Mouse (Mus musculus) hindbrain, embryonic 14.5 days (tissue): Measurements from ENCODE around the gene Cxcr2. TPM values are rescaled to one million over a fixed set of nuclear protein-coding genes. Genes with fewer than 3 reads are reported as not detected.

Source experiments
- ATAC-seq: fragments of 200-750 bp; cut with Nextera tagmentation; 2 replicates; pipeline ENCODE4 v1.8.0; 2017; ENCODE audit warnings: moderate number of reproducible peaks, mild to moderate bottlenecking, moderate TSS enrichment, moderate library complexity; ENCODE audit not compliant: low FRiP score
- DNase-seq: peaks from one replicate; pipeline ENCODE4 v3.0.0-alpha.2; 2015; ENCODE audit warnings: low spot score
- H3K27ac ChIP-seq: fragments of 300-500 bp; sonication (generic); 2 replicates; pipeline ENCODE4 v1.5.1; 2014; ENCODE audit warnings: mild to moderate bottlenecking, moderate library complexity
- H3K27me3 ChIP-seq: fragments of 300-500 bp; sonication (generic); 2 replicates; pipeline ENCODE4 v1.6.1; 2014; ENCODE audit warnings: mild to moderate bottlenecking, low read length, mixed read lengths; ENCODE audit not compliant: control insufficient read depth, insufficient read depth
- H3K36me3 ChIP-seq: fragments of 300-500 bp; sonication (generic); replicated peaks from 2 replicates; pipeline ENCODE4 v1.6.1; 2014; ENCODE audit not compliant: control insufficient read depth, insufficient read depth
- H3K4me1 ChIP-seq: fragments of 300-500 bp; sonication (generic); replicated peaks from 2 replicates; pipeline ENCODE4 v1.6.1; 2014; ENCODE audit warnings: antibody characterized with exemption, low read length, mixed read lengths; ENCODE audit not compliant: control insufficient read depth, insufficient read depth
- H3K4me2 ChIP-seq: fragments of 300-500 bp; sonication (generic); replicated peaks from 2 replicates; pipeline ENCODE4 v1.6.1; 2014; ENCODE audit warnings: mild to moderate bottlenecking, moderate library complexity
- H3K4me3 ChIP-seq: fragments of 300-500 bp; sonication (generic); replicated peaks from 2 replicates; pipeline ENCODE4 v1.5.1; 2014; ENCODE audit warnings: mild to moderate bottlenecking, low read length
- H3K9ac ChIP-seq: fragments of 300-500 bp; sonication (generic); 2 replicates; pipeline ENCODE4 v1.6.1; 2014
- H3K9me3 ChIP-seq: fragments of 300-500 bp; sonication (generic); 2 replicates; pipeline ENCODE4 v1.6.1; 2016; ENCODE audit warnings: low read length; ENCODE audit not compliant: control insufficient read depth
- WGBS: fragments of 180-500 bp; shearing (Covaris S2); extraction: QIAGEN DNeasy Blood & Tissue Kit; methylation state at CpG from one replicate; pipeline ENCODE4 v1.1.7; 2014; 5-methylcytosine and 5-hydroxymethylcytosine counted together
- polyA plus RNA-seq: library from polyadenylated mRNA; unstranded; fragments of >200 nt; fragmentation: Nextera tagmentation; extraction: Ambion mirVana; gene quantifications from 2 replicates; pipeline ENCODE4 v1.2.1, GENCODE M21; 2014

The Cxcr2 gene
- 0.11 TPM in 1 of 2 replicates, not detected in the other for polyA plus RNA-seq

DNA sequence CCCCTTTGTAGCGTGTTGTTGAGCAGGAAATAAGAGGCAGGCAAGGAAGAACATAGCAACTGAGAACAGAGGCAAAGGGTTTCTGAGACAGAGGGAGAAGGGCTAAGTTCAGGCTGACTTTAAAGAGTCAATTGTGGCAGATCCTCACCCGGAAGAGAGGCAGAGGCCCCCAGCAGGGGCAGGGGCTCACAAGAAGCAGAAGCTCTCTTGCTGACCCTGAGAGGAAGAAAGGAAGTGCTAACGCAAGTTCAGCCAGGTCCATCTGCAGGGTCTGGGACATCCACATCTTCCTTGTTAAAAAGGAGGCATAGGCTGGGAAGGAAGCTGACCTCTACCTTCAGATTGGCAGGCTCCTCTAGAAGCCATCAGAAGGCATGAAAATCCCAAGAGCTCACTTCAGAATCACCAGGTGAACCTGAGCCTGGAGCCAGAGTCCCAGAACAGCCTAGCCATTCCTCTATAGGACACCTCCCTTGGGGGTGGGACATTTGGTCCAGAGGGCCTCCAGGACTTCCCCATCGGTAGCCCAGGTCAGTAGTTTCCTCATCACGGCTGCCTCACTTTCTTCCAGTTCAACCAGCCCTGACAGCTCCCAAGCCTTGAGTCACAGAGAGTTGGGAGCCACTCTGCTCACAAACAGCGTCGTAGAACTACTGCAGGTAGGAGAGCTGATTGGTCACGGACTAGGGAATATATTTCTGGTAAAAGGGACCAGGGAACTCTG is at the start of gene Cxcr2:
Gene Cxcr2, plus strand, starts transcription at position 529 of the 724 bp plus-strand sequence.
- Histone ChIP-seq H3K27ac (no peak within 1 kb of the TSS), H3K4me2 (no peak within 1 kb of the TSS), H3K9me3 (no peaks in the 10 kb centered on the region), H3K27me3 (no peaks in the 10 kb centered on the region), H3K4me3 (no peak within 1 kb of the TSS), H3K9ac (no peak within 1 kb of the TSS), H3K4me1 (no peaks in the 10 kb centered on the region), H3K36me3 (no peaks in the 10 kb centered on the region)
- WGBS = 82% methylated on average over 8 of the region's 8 CpGs
- ATAC-seq (no peak), DNase-seq (no peak)

DNA sequence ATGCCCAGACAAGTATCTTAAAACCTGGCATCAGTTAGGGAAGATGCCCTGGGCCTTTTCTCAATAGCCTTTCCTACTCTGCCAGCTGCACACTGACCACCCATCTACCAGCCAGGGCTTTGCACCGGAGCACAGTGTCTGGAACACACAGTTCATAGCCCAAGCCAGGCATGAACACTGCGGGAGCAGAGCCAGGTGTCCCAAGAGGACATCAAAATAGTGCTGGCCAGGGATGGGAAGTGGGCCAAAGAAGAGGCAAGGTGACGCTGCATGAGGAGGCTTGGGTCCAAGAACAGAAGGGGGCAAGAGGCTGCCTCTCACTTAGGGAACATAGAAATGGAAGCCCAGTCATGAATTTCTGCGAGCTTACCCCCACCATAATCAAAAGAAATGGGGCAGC is 48.1 kb upstream of the Cxcr2 start:
- H3K9ac ChIP-seq = no peak overlapping the region
- no peak overlapping the region for H3K27ac ChIP-seq
- no peak overlapping the region for H3K4me2 ChIP-seq
- peaks cover 22% of the 10 kb centered on the region for H3K4me1 ChIP-seq
- DNase-seq (no peak), ATAC-seq (no peak)
- no peaks in the 10 kb centered on the region for H3K9me3 ChIP-seq
- no peak overlapping the region for H3K4me3 ChIP-seq
- H3K27me3 ChIP-seq = no peaks in the 10 kb centered on the region
- H3K36me3 ChIP-seq = no peaks in the 10 kb centered on the region
- WGBS = 76% methylated on average over 4 of the region's 4 CpGs

DNA sequence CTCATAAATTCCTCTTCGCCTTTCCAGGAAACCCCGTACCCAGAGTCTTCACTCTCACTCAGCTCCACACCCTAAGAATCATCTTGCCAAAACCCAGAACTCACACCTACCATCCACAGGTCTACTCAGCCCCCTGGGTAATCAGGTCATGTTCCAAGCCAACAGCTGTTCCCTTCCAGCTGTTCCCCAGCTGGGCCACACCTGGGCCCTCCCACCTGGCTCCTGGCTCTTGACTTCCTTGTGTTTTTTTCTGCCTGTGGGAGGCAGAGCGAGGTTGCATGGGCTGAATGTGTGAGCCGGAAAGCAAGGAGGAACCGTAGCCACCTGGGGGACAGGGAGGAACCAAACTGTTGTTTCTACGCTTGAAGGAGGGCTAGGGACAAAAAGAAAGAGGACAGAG is 47.6 kb upstream of the Cxcr2 start:
- H3K27me3 ChIP-seq = no peaks in the 10 kb centered on the region
- H3K36me3 ChIP-seq = no peaks in the 10 kb centered on the region
- no peaks in the 10 kb centered on the region for H3K9me3 ChIP-seq
- 68% methylated on average over 6 of the region's 6 CpGs for WGBS
- no peak overlapping the region for H3K27ac ChIP-seq
- DNase-seq (no peak), ATAC-seq (no peak)
- H3K9ac ChIP-seq = no peak overlapping the region
- peaks cover 28% of the 10 kb centered on the region for H3K4me1 ChIP-seq
- H3K4me2 ChIP-seq = no peak overlapping the region
- no peak overlapping the region for H3K4me3 ChIP-seq

DNA sequence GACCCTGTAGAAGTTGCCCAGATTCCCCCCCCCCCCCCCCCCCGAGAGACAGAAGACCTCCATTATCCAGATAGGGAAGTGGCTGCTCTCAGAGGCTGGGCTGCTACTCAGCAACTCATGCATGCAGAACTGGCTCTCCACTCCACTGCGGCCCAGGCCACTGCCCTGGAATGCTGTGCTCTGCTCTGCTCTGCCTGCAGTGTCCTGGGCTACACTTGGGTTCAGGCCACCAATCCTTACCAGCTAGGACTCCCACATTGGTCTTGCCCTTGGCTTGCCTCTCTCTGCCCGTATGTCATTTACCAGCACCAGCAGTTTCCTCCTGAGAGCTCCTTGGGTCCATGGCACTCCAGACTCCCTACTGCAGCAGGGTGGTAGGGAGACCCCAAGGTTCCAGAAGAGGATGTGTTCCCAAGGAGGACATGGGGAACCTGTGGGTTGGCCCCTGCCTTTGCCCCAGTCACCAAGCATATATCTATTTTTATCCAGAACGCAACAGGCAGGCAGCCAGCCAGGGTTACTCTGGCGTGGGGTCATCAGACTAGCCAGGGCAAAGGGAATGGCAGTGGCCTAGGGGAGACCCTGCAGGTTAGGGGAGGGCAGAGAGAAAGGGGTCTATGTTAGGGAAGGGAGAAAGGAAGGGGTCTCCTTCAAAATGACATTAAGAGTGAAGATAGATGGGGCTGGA is 45.7 kb upstream of the Cxcr2 start:
- Histone ChIP-seq H3K36me3 (no peaks in the 10 kb centered on the region), H3K4me2 (no peak overlapping the region), H3K9ac (no peak overlapping the region), H3K27me3 (no peaks in the 10 kb centered on the region), H3K4me3 (no peak overlapping the region), H3K9me3 (no peaks in the 10 kb centered on the region), H3K4me1 (peaks cover 30% of the 10 kb centered on the region), H3K27ac (no peak overlapping the region)
- ATAC-seq = no peak
- DNase-seq = no peak
- WGBS = 68% methylated on average over 4 of the region's 5 CpGs

DNA sequence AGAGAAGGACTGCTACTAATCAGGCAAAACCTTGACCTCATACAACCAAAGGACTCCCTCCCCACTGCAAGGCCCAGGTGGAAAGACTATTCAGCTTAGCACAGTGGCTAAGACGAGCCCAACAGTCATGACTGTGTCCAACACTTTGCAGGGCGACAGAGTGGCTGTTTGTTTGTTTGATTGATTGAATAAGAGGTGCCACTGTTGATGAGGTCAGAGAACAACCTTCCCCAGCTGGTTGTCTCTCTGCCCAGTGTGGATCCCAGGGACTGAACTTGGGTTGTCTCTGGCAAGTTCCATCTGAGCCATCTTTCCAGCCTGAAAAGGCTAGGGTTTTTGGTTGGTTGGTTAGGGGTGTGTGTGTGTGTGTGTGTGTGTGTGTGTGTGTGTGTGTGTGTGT is 44.1 kb upstream of the Cxcr2 start:
- Histone ChIP-seq H3K4me1 (peaks cover 26% of the 10 kb centered on the region), H3K4me3 (no peak overlapping the region), H3K9ac (no peak overlapping the region), H3K27me3 (no peaks in the 10 kb centered on the region), H3K36me3 (no peaks in the 10 kb centered on the region), H3K9me3 (no peaks in the 10 kb centered on the region), H3K4me2 (no peak overlapping the region), H3K27ac (no peak overlapping the region)
- WGBS = 35% methylated on average over 2 of the region's 2 CpGs
- ATAC-seq = no peak
- DNase-seq = no peak

DNA sequence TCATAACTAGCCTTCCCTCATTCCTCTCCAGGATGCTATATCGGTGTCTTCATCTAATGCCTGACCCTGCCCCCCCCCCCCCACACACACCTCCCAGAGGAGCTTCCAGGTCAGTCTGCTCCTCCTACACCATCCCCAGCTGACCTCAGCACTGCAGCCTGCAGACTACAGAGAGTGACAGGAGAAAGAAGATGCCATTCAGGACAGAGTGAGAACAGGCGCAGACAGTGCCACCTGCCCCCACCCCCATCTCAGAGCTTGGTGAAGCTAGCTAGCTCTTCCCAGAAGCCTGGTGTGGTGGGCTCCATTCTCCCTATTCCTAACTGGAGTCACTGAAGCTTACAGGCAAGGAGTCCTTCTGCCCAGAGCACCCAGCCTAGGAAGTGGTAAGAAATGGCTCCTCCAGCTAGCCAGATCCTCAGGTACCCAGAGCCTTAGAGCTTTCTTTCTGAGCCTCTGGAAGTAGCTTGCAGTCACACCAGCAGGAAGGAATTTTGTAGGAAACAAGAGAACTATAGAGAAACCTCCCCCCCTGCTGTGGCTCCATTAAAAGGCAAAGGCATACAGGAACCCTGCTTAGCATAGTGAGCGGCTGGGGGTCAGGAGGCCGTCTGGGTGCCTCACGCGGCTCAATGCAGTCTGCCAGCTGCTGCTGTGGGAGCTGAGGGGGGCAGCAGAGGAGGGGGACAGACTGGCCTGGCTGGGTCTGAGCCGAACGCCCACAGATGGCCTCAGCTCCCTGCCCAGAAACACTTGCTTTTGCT is 42.7 kb upstream of the Cxcr2 start:
- DNase-seq (peak; percentile 46), ATAC-seq (peak; percentile 87)
- Histone ChIP-seq H3K36me3 (no peaks in the 10 kb centered on the region), H3K9me3 (no peaks in the 10 kb centered on the region), H3K4me1 (peaks cover 24% of the 10 kb centered on the region), H3K9ac (no peak overlapping the region), H3K27me3 (no peaks in the 10 kb centered on the region), H3K4me3 (no peak overlapping the region), H3K27ac (peak overlapping the region; percentile 60), H3K4me2 (no peak overlapping the region)
- WGBS = 3% methylated on average over 8 of the region's 8 CpGs

DNA sequence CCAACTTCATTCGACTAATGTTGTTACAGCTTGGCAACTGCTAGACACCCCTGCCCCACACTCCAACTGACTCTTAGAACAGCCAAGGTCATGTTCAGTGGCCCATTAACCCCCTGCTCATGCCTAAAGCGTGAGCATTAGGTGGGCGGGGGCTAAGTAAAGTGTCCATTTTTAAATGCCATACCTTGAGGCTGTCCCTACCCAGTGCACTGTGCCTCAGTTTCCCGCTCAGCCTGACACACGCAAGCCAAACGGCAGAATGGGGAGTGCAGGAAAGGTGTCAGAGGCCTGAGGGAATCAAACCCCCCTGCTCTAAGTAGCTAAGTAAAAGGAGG is 42.1 kb upstream of the Cxcr2 start:
- H3K9me3 ChIP-seq = no peaks in the 10 kb centered on the region
- DNase-seq = no peak
- no peak overlapping the region for H3K4me2 ChIP-seq
- H3K9ac ChIP-seq = no peak overlapping the region
- H3K27ac ChIP-seq = peak overlapping the region; percentile 58; the same call in 1 of the 2 replicates
- peaks cover 24% of the 10 kb centered on the region for H3K4me1 ChIP-seq
- H3K36me3 ChIP-seq = no peaks in the 10 kb centered on the region
- no peaks in the 10 kb centered on the region for H3K27me3 ChIP-seq
- no peak for ATAC-seq
- H3K4me3 ChIP-seq = no peak overlapping the region
- 11% methylated on average over 6 of the region's 6 CpGs for WGBS

DNA sequence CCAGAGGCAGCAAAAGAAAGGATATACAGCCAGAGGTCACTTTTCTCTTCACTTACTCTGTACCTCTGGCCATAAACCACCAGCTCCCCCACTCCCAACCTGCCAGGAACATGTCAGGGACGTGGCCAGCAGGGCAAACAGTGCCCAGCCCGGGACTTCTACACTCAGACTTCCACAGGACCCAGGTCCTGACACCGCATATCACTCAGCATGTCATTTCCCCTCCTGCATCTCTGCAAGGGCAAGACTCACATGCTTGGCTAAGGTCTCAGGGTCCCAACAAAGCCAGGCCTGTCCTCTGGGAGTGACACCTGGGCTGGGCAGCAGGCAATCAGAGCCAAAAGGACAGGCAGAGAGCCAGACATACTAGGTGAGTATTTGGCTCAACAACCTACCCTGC is 40.7 kb upstream of the Cxcr2 start:
- WGBS = 66% methylated on average over 3 of the region's 3 CpGs
- H3K9ac ChIP-seq = no peak overlapping the region
- no peaks in the 10 kb centered on the region for H3K9me3 ChIP-seq
- H3K27me3 ChIP-seq = no peaks in the 10 kb centered on the region
- H3K36me3 ChIP-seq = no peaks in the 10 kb centered on the region
- H3K4me3 ChIP-seq = no peak overlapping the region
- H3K27ac ChIP-seq = no peak overlapping the region
- no peak overlapping the region for H3K4me2 ChIP-seq
- no peak for DNase-seq
- ATAC-seq = no peak
- peaks cover 23% of the 10 kb centered on the region for H3K4me1 ChIP-seq

DNA sequence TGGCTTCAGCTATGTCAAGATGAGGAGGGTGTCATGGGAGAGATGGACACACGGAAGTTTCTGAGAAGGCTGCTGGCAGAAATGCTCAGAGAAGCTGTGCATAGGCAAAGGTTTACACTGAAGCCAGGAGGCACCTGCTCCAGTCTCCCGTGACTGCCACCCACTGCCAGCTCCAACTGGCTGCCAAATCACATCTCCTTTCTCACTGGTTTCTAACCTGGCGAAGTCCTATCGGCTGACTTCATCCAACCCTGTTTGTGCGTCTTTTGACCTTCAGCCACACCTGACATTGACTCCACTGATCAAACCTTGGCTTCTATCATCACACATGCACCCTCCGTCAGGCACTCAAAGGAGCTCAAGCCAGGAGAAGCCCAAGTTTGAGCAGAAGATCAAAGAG is 35.9 kb upstream of the Cxcr2 start:
- Histone ChIP-seq H3K27ac (no peak overlapping the region), H3K4me1 (0 out of 2 replicates have a peak, but pooled peaks cover 5% of the 10 kb centered on the region)
- no peak for ATAC-seq

More for the DNA sequence above, 35.9 kb upstream of the Cxcr2 start:
- no peaks in the 10 kb centered on the region for H3K9me3 ChIP-seq
- 0 out of 2 replicates have a peak, but pooled peaks cover 5% of the 10 kb centered on the region for H3K27me3 ChIP-seq
- no peak for DNase-seq
- H3K36me3 ChIP-seq = no peaks in the 10 kb centered on the region
- no peak overlapping the region for H3K4me3 ChIP-seq
- no peak overlapping the region for H3K4me2 ChIP-seq
- 89% methylated on average over 6 of the region's 6 CpGs for WGBS
- no peak overlapping the region for H3K9ac ChIP-seq
